Mouse (Mus musculus) gastrocnemius, postnatal 14 days (tissue): ENCODE data around the gene Gm21312. TPM values are rescaled to one million over a fixed set of nuclear protein-coding genes. Genes with fewer than 3 reads are reported as not detected.
"Not testable (repeated sequence)": the region's sequence is repeated elsewhere in the genome, so short reads cannot be mapped to it uniquely, and the experiment has no call there.

Experiments used
- DNase-seq: peaks from one replicate; pipeline ENCODE4 v3.0.0; 2021; ENCODE audit warnings: mixed read lengths
- intact Hi-C: fragments of 180-260 bp; cut with DNase I; formaldehyde crosslinking; loops from one replicate; pipeline ENCODE4 v1.15.1; 2025; ENCODE audit warnings: low total_unique reads
- long read RNA-seq, 2 experiments: library from polyadenylated mRNA; stranded (forward); transcript quantifications; one replicate each; pipeline ENCODE4 v2.0.0; 2021
- total RNA-seq, 2 experiments: library from RNA; stranded (reverse); gene quantifications; 2 replicates each; pipeline ENCODE4 v1.2.3; 2021

Gene Gm21312
- total RNA-seq, result not detected
- long read RNA-seq, experiment 1, result 0 reads
- long read RNA-seq, experiment 2, result 0 reads

DNA sequence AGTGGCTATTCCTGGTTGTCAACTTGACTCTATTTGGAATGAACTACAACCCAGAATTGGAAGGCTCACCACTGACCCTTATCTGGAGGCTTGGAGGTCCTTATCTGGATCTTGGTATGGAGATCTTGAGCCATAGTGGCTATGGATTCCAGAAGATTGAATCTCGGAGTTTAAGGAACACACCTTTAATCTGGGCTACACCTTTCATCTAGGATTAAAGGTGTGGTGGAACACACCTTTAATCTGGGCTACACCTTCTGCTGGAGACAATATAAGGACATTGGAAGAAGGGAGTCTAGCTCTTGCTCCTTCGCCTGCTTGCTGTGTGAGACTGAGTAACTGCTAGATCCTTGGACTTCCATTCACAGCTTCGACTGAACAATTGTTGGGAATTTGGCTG is at the start of gene Gm21312:
Gm21312 (plus strand) TSS at position 301 of the 400 bp plus-strand sequence.
- DNase-seq, intact Hi-C loops: not testable (repeated sequence)

DNA sequence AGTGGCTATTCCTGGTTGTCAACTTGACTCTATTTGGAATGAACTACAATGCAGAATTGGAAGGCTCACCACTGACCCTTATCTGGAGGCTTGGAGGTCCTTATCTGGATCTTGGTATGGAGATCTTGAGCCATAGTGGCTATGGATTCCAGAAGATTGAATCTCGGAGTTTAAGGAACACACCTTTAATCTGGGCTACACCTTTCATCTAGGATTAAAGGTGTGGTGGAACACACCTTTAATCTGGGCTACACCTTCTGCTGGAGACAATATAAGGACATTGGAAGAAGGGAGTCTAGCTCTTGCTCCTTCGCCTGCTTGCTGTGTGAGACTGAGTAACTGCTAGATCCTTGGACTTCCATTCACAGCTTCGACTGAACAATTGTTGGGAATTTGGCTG is 34.1 kb upstream of the Gm21312 start, which contains the start of gene Gm21293:
Gm21293 (plus strand) TSS at position 301 of the 400 bp plus-strand sequence.
- intact Hi-C loops, DNase-seq: not testable (repeated sequence)

DNA sequence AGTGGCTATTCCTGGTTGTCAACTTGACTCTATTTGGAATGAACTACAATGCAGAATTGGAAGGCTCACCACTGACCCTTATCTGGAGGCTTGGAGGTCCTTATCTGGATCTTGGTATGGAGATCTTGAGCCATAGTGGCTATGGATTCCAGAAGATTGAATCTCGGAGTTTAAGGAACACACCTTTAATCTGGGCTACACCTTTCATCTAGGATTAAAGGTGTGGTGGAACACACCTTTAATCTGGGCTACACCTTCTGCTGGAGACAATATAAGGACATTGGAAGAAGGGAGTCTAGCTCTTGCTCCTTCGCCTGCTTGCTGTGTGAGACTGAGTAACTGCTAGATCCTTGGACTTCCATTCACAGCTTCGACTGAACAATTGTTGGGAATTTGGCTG is 25.6 kb upstream of the Gm21312 start, which contains the start of gene Gm6763:
Gm6763 (plus strand) TSS at position 301 of the 400 bp plus-strand sequence.
- intact Hi-C loops, DNase-seq: not testable (repeated sequence)

DNA sequence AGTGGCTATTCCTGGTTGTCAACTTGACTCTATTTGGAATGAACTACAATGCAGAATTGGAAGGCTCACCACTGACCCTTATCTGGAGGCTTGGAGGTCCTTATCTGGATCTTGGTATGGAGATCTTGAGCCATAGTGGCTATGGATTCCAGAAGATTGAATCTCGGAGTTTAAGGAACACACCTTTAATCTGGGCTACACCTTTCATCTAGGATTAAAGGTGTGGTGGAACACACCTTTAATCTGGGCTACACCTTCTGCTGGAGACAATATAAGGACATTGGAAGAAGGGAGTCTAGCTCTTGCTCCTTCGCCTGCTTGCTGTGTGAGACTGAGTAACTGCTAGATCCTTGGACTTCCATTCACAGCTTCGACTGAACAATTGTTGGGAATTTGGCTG is 17.1 kb upstream of the Gm21312 start, which contains the start of gene Gm8764:
Gm8764 (plus strand) TSS at position 301 of the 400 bp plus-strand sequence.
- DNase-seq, intact Hi-C loops: not testable (repeated sequence)

DNA sequence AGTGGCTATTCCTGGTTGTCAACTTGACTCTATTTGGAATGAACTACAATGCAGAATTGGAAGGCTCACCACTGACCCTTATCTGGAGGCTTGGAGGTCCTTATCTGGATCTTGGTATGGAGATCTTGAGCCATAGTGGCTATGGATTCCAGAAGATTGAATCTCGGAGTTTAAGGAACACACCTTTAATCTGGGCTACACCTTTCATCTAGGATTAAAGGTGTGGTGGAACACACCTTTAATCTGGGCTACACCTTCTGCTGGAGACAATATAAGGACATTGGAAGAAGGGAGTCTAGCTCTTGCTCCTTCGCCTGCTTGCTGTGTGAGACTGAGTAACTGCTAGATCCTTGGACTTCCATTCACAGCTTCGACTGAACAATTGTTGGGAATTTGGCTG is 8.6 kb upstream of the Gm21312 start, which contains the start of gene Gm21304:
Gm21304 (plus strand) TSS at position 301 of the 400 bp plus-strand sequence.
- intact Hi-C loops, DNase-seq: not testable (repeated sequence)

DNA sequence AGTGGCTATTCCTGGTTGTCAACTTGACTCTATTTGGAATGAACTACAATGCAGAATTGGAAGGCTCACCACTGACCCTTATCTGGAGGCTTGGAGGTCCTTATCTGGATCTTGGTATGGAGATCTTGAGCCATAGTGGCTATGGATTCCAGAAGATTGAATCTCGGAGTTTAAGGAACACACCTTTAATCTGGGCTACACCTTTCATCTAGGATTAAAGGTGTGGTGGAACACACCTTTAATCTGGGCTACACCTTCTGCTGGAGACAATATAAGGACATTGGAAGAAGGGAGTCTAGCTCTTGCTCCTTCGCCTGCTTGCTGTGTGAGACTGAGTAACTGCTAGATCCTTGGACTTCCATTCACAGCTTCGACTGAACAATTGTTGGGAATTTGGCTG is 8.4 kb downstream of the Gm21312 start, which contains the start of gene Gm20765:
Gm20765 (plus strand) TSS at position 301 of the 400 bp plus-strand sequence.
- DNase-seq, intact Hi-C loops: not testable (repeated sequence)

DNA sequence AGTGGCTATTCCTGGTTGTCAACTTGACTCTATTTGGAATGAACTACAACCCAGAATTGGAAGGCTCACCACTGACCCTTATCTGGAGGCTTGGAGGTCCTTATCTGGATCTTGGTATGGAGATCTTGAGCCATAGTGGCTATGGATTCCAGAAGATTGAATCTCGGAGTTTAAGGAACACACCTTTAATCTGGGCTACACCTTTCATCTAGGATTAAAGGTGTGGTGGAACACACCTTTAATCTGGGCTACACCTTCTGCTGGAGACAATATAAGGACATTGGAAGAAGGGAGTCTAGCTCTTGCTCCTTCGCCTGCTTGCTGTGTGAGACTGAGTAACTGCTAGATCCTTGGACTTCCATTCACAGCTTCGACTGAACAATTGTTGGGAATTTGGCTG is 16.9 kb downstream of the Gm21312 start, which contains the start of gene Gm4340:
Gm4340 (plus strand) TSS at position 301 of the 400 bp plus-strand sequence.
- intact Hi-C loops, DNase-seq: not testable (repeated sequence)

DNA sequence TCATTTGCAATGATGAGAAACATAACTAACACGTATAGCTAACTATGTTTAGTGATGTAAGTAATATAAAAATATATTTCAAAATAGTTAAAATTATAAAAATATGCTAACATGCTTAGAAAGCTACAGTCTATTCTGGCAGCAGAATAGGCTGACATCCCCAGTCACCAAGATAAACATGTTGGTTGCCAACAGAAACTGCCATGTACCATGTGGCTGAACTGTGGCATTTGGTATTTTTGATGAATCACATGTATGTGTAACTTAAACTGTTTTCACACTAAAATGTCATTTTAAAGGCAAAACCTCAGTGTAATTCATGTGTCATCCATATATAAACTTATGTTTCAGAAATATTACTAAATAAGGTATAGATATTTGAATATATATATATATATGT is 32.8 kb downstream of the Gm21312 start:
- intact Hi-C loops, result no loop called here
- no peak for DNase-seq

DNA sequence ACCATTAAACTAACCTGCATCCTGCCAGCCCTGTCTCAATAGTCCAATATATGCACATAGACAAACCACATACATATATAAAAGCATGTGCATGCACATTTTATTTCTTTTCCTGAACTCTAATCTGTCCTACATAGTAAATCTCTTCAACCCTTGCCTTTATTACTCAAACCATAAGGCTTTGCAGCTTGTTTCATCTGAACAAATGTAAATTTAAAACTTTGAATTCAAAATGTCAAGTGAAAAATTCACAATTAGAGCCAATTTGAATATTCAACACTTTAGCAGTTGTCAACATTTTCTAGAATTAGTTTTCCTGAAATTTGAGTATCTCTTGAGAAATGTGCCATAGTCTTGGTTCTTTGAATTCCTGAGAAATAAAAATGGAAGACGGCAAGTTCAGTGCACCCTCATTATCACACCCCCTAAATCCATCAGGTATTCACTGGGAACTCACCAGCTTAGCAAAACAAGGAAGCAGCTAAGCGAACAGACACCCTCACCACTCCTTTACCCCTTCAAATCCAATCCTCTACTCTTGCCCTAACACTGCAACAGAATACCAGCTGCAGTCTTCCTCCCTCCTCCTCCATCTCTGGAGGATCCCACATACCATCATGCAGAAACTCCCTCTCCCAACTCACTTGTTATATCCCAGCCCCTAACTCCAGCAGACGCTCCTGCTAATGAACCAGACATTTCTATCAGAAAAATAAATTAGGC is 33.6 kb downstream of the Gm21312 start:
- intact Hi-C loops, result no loop called here

DNA sequence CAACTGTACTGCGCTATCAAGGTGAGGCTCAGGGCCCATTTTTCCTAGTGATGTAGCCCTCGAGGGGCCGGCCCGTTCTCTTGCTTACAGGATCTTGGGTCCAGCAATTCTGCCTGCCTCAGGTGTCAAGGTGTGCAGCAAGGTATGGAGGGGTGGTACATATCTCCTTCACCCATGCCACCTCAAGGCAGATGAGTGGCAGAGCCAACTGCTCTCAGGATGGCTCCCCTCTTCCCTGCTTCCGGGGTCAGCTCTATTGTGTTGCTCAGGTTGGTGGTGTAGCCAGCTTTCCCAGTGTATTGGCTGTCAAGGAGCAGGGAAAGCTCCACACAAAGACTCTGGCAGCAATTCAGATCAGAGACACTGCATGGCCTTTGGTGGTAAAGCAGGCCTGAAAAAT is 37.7 kb downstream of the Gm21312 start:
- DNase-seq, result no peak
- intact Hi-C loops, result no loop called here

More for the DNA sequence above, 33.6 kb downstream of the Gm21312 start:
- DNase-seq, result no peak

DNA sequence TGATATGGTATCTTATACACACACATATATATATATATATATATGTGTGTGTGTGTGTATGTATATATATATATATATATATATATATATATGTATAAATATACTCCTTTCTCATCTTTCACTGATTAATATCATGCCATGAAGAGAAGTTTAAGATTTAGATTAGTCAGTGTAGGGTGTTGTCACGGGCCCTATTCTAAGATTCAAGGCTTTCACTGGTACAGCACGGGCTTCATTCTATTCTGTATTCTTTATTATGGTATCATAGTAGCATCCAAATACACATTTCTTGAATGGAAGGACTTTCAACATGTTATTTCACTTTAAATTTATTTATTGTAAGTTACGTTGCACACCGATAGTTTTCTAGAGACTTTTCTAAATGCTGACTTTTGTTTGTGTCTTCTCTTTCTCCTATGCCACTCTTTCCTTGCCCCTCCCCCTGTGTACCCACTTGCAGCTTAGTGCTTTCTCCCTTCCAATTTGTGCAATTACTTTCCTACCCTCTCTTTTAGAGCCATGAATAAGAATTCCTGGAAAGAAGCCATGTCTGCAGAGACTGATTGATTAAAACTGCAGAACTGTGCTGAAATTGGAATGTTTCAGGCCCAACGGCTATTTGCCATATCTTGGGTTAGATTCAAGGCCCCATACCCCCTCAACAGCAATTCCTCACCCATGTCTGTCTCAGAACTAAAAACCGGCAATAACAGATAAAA is 43.6 kb downstream of the Gm21312 start:
- no peak for DNase-seq
- intact Hi-C loops, result no loop called here

Other genes with a start within 250 kb of the Gm21312 start
- gene Gm21293, start 34.0 kb upstream of the Gm21312 start, total RNA-seq, result not detected
- gene Gm6763, start 25.5 kb upstream of the Gm21312 start, total RNA-seq, result not detected
- gene Gm8764, start 17.0 kb upstream of the Gm21312 start, total RNA-seq, result not detected
- gene Gm21304, start 8.5 kb upstream of the Gm21312 start, total RNA-seq, result not detected
- gene Gm20765, start 8.5 kb downstream of the Gm21312 start, total RNA-seq, result not detected
- not detected for gene Gm4340, start 17.0 kb downstream of the Gm21312 start, total RNA-seq